Mouse (Mus musculus): Measurements from ENCODE around the gene Mtcl1.

GRCm38 (mm10) chr17:66352219-66352618 is 97.3 kb downstream of the Mtcl1 start:
- no peak for TF ChIP-seq CTCF (IDR thresholded peaks at IDR 0.05)
- TF ChIP-seq EP300 (IDR thresholded peaks at IDR 0.05) = peak; percentile 95

Data from lung, postnatal 0 days (tissue).